Mouse (Mus musculus) stomach, postnatal 0 days (tissue): ENCODE measurements around the gene Sgsm3. TPM values are rescaled to one million over a fixed set of nuclear protein-coding genes. Genes with fewer than 3 reads are reported as not detected.

Experiments
- ATAC-seq: fragments of 200-750 bp; cut with Nextera tagmentation; 2 replicates; pipeline ENCODE4 v1.8.0; 2017; ENCODE audit not compliant: low FRiP score, low TSS enrichment
- DNase-seq: peaks from one replicate; pipeline ENCODE4 v3.0.0-alpha.2; 2016; ENCODE audit warnings: low spot score
- H3K27ac ChIP-seq: fragments of 300-500 bp; sonication (generic); replicated peaks from 2 replicates; pipeline ENCODE4 v1.5.1; 2014; ENCODE audit warnings: mild to moderate bottlenecking, control low read depth
- H3K27me3 ChIP-seq: fragments of 300-500 bp; sonication (generic); 2 replicates; pipeline ENCODE4 v1.6.1; 2014; ENCODE audit warnings: low read length; ENCODE audit not compliant: control insufficient read depth, insufficient read depth
- H3K36me3 ChIP-seq: fragments of 300-500 bp; sonication (generic); 2 replicates; pipeline ENCODE4 v1.6.1; 2014; ENCODE audit warnings: low read length, mixed read lengths; ENCODE audit not compliant: control insufficient read depth, insufficient read depth
- H3K4me1 ChIP-seq: fragments of 300-500 bp; sonication (generic); replicated peaks from 2 replicates; pipeline ENCODE4 v1.6.1; 2014; ENCODE audit warnings: antibody characterized with exemption; ENCODE audit not compliant: control insufficient read depth, insufficient read depth
- H3K4me2 ChIP-seq: fragments of 300-500 bp; sonication (generic); replicated peaks from 2 replicates; pipeline ENCODE4 v1.6.1; 2014; ENCODE audit warnings: low read depth, mild to moderate bottlenecking, control low read depth, moderate library complexity
- H3K4me3 ChIP-seq: fragments of 300-500 bp; sonication (generic); 2 replicates; pipeline ENCODE4 v1.5.1; 2014; ENCODE audit warnings: low read depth, low read length, control low read depth
- H3K9ac ChIP-seq: fragments of 300-500 bp; sonication (generic); 2 replicates; pipeline ENCODE4 v1.6.1; 2014; ENCODE audit warnings: mild to moderate bottlenecking, low read length, control low read depth, mixed read lengths
- H3K9me3 ChIP-seq: fragments of 300-500 bp; sonication (generic); 2 replicates; pipeline ENCODE4 v1.6.1; 2016; ENCODE audit warnings: low read length; ENCODE audit not compliant: control insufficient read depth
- CTCF ChIP-seq: IDR thresholded peaks from 2 replicates; pipeline ENCODE4 v1.5.1; 2016; ENCODE audit warnings: antibody characterized with exemption, low read depth, mild to moderate bottlenecking, moderate library complexity
- EP300 ChIP-seq: optimal IDR thresholded peaks from 2 replicates; pipeline ENCODE3; 2016; ENCODE audit warnings: antibody characterized with exemption
- WGBS: fragments of 180-500 bp; shearing (Covaris S2); extraction: QIAGEN DNeasy Blood & Tissue Kit; methylation state at CpG from one replicate; pipeline ENCODE4 v1.1.7; 2014; 5-methylcytosine and 5-hydroxymethylcytosine counted together
- microRNA-seq: library from miRNA; unstranded; fragments of <30 nt; microRNA quantifications from one replicate; pipeline ENCODE4, GENCODE M21; 2016
- polyA plus RNA-seq: library from polyadenylated mRNA; unstranded; fragments of >200 nt; fragmentation: Nextera tagmentation; extraction: Ambion mirVana; gene quantifications from 2 replicates; pipeline ENCODE4 v1.2.1, GENCODE M21; 2015

Gene Sgsm3
- polyA plus RNA-seq, 1 experiment from 2014 or later: 44.8 TPM

DNA sequence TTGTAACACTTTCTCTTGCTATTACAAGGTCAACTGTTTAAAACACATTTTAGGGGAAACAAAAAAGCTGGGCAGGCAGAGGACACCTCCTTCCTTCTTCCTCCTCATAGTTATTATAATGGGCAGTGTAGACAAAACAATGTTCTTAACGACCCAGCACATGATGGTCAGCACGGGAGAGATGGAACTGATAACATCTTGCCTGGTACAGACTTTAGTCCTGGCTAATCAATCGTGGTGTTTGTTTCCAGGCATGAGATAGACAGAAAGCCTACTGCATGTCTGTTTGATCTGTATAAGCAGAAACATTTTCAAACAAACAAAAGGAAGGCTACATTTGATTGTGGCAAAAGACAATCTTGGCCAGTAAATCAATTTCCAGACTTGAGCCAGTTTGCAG is 72.9 kb downstream of the Sgsm3 start:
- H3K9ac ChIP-seq: no peak overlapping the region
- no peaks in the 10 kb centered on the region for H3K36me3 ChIP-seq
- DNase-seq: no peak
- 20% methylated on average over 3 of the region's 3 CpGs for WGBS
- no peaks in the 10 kb centered on the region for H3K9me3 ChIP-seq
- H3K4me1 ChIP-seq: no peaks in the 10 kb centered on the region; the same call in 1 of the 2 replicates
- H3K27ac ChIP-seq: no peak overlapping the region
- no peaks in the 10 kb centered on the region for H3K27me3 ChIP-seq
- H3K4me3 ChIP-seq: no peak overlapping the region
- no peak for ATAC-seq
- H3K4me2 ChIP-seq: no peak overlapping the region
- no peak for TF ChIP-seq CTCF
- no peak for TF ChIP-seq EP300

DNA sequence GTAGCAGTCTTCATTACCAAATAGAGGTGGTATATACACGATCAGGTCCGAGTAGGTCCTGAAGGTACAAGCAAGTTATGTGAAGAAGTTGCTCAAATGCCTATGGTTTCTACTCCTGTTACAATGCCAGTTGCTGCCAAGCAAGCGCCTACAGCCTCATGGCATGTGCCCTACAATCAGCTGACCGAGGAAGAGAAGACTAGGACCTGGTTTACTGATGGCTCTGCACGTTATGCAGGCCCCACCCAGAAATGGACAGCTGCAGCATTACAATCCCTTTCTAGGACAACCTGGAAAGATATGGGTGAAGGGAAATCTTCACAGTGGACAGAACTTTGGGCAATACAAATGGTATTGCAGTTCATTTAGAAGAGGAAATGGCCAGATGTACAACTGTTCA is 74.9 kb downstream of the Sgsm3 start:
- TF ChIP-seq EP300: no peak
- no peak for TF ChIP-seq CTCF
- H3K4me1 ChIP-seq: no peaks in the 10 kb centered on the region; the same call in 1 of the 2 replicates
- H3K36me3 ChIP-seq: no peaks in the 10 kb centered on the region
- no peak overlapping the region for H3K4me3 ChIP-seq
- H3K27ac ChIP-seq: no peak overlapping the region
- 87% methylated on average over 5 of the region's 5 CpGs for WGBS
- no peaks in the 10 kb centered on the region for H3K27me3 ChIP-seq
- no peak overlapping the region for H3K9ac ChIP-seq
- H3K9me3 ChIP-seq: no peaks in the 10 kb centered on the region
- no peak for ATAC-seq
- no peak for DNase-seq
- H3K4me2 ChIP-seq: no peak overlapping the region

DNA sequence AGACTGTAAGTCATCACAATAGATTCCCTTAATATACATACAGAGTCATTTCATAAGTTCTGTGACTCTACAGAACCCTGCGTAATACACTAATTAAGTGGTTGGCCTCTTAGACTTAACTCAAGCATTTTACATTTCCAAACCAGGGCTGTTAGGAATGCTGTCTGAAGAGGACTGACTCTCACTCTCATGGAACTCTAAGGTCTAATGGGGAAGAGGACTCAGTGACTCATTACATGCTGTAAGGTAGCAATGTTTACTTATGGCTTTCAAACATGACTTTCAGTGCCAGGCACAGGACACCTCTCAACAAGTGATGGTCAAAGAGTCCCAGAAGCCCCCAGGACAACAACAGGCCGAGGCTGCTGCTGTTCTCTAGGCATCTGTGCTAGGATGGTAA is 77.9 kb downstream of the Sgsm3 start:
- ATAC-seq (peak; percentile 61; the same call in 1 of the 2 replicates), DNase-seq (no peak)
- Histone ChIP-seq H3K9me3 (no peaks in the 10 kb centered on the region), H3K4me1 (no peaks in the 10 kb centered on the region; the same call in 1 of the 2 replicates), H3K9ac (no peak overlapping the region), H3K27ac (no peak overlapping the region), H3K4me3 (no peak overlapping the region), H3K36me3 (no peaks in the 10 kb centered on the region), H3K27me3 (no peaks in the 10 kb centered on the region), H3K4me2 (no peak overlapping the region)
- TF ChIP-seq CTCF (no peak), EP300 (no peak)
- 91% methylated on average over 2 of the region's 2 CpGs for WGBS

DNA sequence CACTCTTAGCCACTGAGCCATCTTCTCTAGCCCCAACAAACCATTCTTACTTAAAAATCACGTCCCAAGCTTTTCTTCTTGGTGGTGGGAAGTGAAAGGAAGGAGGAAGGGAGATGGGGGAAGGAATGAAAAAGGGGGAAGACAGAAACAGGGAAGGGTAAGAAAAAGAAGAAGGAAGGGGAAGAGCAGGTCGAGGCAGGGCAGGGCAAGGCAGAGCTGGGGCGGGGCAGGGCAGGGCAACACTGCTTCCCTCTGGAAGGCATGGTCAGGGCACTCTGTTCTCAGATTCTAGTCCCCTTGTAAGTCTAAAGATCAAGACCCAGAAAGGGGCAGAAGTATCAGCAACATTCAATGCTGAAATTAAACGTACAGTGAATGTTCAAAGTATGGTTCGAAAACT is 80.2 kb downstream of the Sgsm3 start:
- no peak for TF ChIP-seq EP300
- TF ChIP-seq CTCF: 0 out of 2 replicates have a peak, but pooled peaks have one; percentile 4
- WGBS: 82% methylated on average over 5 of the region's 5 CpGs

DNA sequence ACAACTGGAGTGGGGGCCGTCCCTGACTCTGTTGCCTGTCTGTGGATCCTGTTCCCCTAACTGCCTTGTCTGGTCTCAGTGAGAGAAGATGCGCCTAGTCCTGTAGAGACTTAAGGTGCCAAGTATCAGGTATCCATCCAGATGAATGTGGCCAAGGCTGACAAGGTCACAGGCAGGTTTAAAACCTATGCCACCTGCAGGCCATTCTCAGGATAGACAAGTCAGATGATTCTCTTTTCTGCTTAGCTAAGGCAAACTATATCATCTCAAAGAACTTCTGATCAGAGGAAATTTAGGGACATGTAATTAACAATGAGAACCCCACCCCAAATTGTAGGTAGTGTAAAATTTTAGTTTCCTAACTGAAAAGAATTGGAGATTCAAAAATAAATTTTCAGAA is 83.4 kb downstream of the Sgsm3 start:
- WGBS: 92% methylated on average over 2 of the region's 2 CpGs
- Histone ChIP-seq H3K27me3 (no peaks in the 10 kb centered on the region), H3K36me3 (no peaks in the 10 kb centered on the region), H3K9me3 (no peaks in the 10 kb centered on the region), H3K4me1 (0 out of 2 replicates have a peak, but pooled peaks cover 5% of the 10 kb centered on the region), H3K4me3 (no peak overlapping the region), H3K4me2 (no peak overlapping the region), H3K9ac (no peak overlapping the region), H3K27ac (no peak overlapping the region)
- ATAC-seq (no peak), DNase-seq (no peak)
- TF ChIP-seq CTCF: peak; percentile 52
- TF ChIP-seq EP300: no peak

More for the DNA sequence above, 80.2 kb downstream of the Sgsm3 start:
- H3K27me3 ChIP-seq: no peaks in the 10 kb centered on the region
- H3K4me3 ChIP-seq: no peak overlapping the region
- no peaks in the 10 kb centered on the region for H3K9me3 ChIP-seq
- no peak overlapping the region for H3K9ac ChIP-seq
- H3K36me3 ChIP-seq: no peaks in the 10 kb centered on the region
- DNase-seq: no peak
- H3K4me2 ChIP-seq: no peak overlapping the region
- no peak overlapping the region for H3K27ac ChIP-seq
- H3K4me1 ChIP-seq: peaks cover 5% of the 10 kb centered on the region; the same call in 1 of the 2 replicates
- ATAC-seq: no peak

Small RNAs within 50 kb of the gene (microRNA-seq; reads per million reads assigned to microRNA genes)
- 4.5 reads per million, percentile 6 among the genes with 10 or more reads in this experiment for gene Mir5113

Other genes with a start within 250 kb of the Sgsm3 start
- 77.0 and 79.7 TPM in 2 replicates for gene Adsl, start 29.3 kb upstream of the Sgsm3 start, polyA plus RNA-seq
- gene Mrtfa, start 213.0 kb downstream of the Sgsm3 start, polyA plus RNA-seq: 12.6 and 14.3 TPM in 2 replicates